Mouse (Mus musculus) heart, postnatal 36 days (tissue): Measurements from ENCODE around the gene Ube2q2. TPM values are rescaled to one million over a fixed set of nuclear protein-coding genes. Genes with fewer than 3 reads are reported as not detected.
"Not testable (repeated sequence)": the region's sequence is repeated elsewhere in the genome, so short reads cannot be mapped to it uniquely, and the experiment has no call there.

Experiments used
- DNase-seq, 2 experiments: peaks; one replicate each; pipeline ENCODE4 v3.0.0; 2021 to 2022
- intact Hi-C: fragments of 180-260 bp; cut with DNase I; formaldehyde crosslinking; loops from one replicate; pipeline ENCODE4 v1.15.1; 2025
- total RNA-seq, 2 experiments: library from RNA; stranded (reverse); gene quantifications; 2 replicates each; pipeline ENCODE4 v1.2.3; 2021

Ube2q2 gene
- total RNA-seq, 2 experiments from 2014 or later, result 27.3 to 30.6 TPM

DNA sequence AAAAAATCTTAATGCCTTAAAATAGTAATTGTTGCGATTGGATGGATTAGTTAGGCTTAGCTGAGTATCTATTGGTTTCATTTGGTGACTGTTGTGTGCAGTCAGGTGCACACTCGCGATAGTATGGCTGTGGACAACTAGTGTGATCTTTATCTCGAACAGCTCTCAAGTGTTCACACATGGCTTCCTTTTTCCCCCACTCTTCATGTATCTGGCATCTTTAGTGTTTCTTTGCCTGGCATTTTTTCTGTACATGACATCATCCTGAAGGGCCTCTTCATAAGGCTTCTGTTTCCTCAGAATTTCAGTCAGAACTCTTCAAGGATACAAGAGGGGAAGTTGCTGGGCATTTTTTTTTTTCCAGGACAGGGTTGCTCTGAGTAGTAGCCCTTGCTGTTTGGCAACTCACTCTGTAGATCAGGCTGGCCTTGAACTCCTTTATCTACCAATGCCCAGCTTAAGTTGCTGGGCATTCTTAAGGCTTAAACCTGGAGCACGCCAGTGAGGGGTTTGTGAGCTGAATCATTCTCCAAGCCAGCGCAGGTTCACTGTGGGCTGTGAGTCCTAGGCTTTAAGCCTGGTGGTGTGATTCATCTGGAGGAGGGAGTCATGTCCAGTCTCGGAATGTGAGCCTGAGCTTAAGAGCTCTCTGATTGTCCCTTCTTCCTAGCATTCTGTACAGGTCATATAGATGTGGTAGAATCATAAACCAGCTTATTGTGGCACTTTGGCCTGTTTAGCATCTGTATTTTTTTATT lies 22.2 kb downstream of the Ube2q2 start:
- DNase-seq, result no peak
- intact Hi-C loops, result no loop called here

- intact Hi-C loops, result no loop called here
- no peak for DNase-seq
Observed at GRCm38 (mm10) chr9:55172195-55172685, 23.6 kb downstream of the Ube2q2 start.

GRCm38 (mm10) chr9:55174235-55174634 lies 25.6 kb downstream of the Ube2q2 start:
- DNase-seq, result no peak
- intact Hi-C loops, result no loop called here

- intact Hi-C loops, result no loop called here
- no peak for DNase-seq
Observed at GRCm38 (mm10) chr9:55195876-55196275, 47.2 kb downstream of the Ube2q2 start.

GRCm38 (mm10) chr9:55198260-55198659 lies 49.6 kb downstream of the Ube2q2 start:
- intact Hi-C loops, result no loop called here
- no peak for DNase-seq

DNA sequence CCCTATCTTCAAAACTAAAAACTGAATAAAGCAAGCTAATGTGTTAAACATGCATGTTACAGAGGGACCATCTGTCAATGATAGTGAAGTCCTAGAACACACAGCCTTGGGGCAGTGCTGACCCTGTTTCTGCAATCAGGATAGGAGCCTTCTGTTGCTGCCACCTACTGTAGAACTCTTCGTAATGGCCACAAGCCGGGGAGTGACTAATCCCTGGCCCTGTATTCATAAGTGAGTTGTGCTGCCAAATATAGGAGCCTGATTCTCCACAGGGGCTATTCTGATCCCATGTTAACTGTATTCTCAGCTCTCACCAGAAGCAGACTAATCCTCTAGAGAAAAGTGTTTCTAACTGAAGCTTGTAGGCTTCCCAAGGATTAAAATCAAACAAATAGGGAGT lies 50.7 kb downstream of the Ube2q2 start:
- no peak for DNase-seq
- intact Hi-C loops, result no loop called here

- intact Hi-C loops, result loop anchor here (1.0 kb wide), 1 partner anchor 59 kb away; no protein-coding TSS in a partner anchor
- no peak for DNase-seq
Observed at GRCm38 (mm10) chr9:55208458-55208789, 59.8 kb downstream of the Ube2q2 start.

GRCm38 (mm10) chr9:55208790-55209481 lies 60.3 kb downstream of the Ube2q2 start, which contains the start of gene Fbxo22:
Fbxo22 (plus strand) TSS chr9:55208925.
- DNase-seq, result peak; percentile 84 to 86
- intact Hi-C loops, result loop anchor here (1.0 kb wide), 1 partner anchor 60 kb away; no protein-coding TSS in a partner anchor

GRCm38 (mm10) chr9:55211611-55212010 lies 63.0 kb downstream of the Ube2q2 start:
- DNase-seq, result no peak
- intact Hi-C loops, result no loop called here

DNA sequence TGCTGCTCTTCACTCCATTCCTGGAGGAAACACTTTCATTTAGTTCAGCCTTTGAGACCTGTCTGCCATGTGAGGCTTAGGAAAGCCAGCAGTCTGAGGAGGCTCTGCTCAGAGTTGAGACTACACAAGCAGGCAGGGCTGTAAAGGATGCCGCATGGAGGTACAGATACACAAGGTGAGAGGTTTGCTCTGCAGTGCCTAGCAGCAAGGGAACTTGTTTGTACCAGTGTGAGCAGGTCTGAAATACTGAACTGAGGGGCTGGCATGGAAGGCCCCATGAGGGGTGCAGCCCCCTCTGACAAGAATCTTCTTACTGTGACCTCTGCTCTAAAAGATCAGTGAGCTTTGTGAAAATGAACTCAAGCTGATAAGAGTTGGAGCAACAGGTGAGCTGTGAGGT lies 64.7 kb downstream of the Ube2q2 start:
- no peak for DNase-seq
- intact Hi-C loops, result no loop called here

GRCm38 (mm10) chr9:55215056-55215455 lies 66.4 kb downstream of the Ube2q2 start:
- DNase-seq, result no peak
- intact Hi-C loops, result no loop called here

GRCm38 (mm10) chr9:55215648-55216047 lies 67.0 kb downstream of the Ube2q2 start:
- no peak for DNase-seq
- intact Hi-C loops, result no loop called here

DNA sequence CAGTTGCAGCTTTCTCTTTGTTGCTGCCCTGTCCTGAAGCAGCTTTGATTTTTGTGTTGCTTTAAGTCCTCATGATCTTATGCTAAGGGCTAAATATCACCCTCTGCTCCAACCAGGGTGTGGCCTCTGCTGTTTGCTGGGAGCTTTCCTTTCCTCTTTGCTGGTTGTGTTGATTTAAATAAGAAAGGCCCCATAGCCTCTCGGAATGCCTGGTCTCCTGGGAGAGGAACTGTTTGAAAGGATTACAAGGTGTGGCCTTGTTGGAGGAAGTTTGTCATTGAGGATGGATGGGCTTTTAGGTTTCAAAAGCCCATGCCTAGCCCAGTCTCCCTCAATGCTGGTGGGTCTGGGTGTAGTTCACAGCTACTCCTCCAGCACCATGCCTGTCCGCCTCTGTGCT lies 67.4 kb downstream of the Ube2q2 start:
- no peak for DNase-seq
- intact Hi-C loops, result no loop called here

DNA sequence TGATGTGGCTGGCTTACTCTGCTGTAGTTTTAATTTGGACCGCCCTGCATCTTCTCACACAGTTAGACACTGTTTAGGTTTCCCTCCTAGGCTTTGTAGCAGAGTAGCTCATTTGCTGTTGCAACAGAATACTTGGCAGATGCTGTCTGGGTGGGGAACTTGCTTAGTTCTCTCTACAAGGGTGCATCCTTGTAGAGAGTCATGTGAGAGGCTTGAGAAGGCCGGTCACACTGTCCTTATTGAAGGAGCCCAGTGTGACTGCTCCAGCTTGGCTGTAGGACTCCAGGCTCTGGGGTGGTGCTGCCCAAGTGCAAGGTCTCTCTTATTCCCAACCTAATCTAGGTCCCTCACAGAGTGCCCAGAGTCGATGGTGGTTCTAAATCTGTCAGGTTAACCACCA lies 68.7 kb downstream of the Ube2q2 start:
- intact Hi-C loops, result no loop called here
- DNase-seq, result no peak

DNA sequence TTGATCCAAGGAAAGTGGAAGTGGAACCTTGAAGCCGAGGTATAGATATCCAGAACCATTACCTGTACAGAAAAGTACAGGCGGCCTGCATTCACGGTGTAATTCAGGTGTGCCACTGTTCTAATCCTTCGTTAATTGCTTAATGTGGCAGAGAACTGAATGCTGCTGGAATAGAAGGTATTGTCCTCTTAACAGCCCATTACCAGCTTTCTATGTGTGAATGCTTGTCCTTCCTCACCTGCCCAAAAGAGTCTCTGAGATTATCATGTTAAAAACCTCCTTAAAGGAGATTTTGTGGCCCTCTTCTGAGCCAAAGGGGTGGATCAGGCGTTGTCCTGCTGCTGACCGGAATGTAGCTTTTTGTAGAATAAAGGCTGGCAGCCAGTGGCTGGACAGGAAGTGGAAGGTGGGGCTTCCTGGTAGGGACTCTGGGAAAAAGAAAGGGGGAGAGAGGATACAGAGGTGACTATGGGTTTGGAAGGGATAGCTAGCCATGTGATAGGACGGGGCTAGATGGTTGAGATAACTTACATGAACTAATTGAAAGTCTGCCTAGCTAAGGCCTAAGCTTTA lies 76.6 kb downstream of the Ube2q2 start:
- DNase-seq, result no peak
- intact Hi-C loops, result no loop called here

DNA sequence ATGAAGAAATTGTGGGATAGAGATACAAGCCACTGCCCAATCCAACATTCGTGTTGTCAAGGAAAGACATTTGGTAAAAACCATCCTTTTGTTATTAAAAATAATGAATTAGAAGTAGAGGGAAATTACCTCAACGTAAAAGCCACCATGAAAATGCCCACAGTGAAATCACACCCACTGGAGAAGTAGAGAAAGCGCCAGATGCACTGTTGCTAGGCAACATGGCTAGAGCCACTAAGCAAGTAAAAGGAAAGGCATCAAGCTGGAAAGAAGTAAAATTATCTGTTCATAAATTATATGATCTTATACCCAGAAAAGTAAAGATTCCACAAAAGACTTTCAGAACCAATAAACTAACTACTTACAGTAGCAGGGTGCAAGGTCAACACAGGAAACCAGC lies 77.6 kb downstream of the Ube2q2 start:
- no peak for DNase-seq
- intact Hi-C loops, result no loop called here

- no peak for DNase-seq
- intact Hi-C loops, result no loop called here
Observed at GRCm38 (mm10) chr9:55228149-55228548, 79.5 kb downstream of the Ube2q2 start.

- no peak for DNase-seq
- intact Hi-C loops, result no loop called here
Observed at GRCm38 (mm10) chr9:55229010-55229409, 80.4 kb downstream of the Ube2q2 start.

DNA sequence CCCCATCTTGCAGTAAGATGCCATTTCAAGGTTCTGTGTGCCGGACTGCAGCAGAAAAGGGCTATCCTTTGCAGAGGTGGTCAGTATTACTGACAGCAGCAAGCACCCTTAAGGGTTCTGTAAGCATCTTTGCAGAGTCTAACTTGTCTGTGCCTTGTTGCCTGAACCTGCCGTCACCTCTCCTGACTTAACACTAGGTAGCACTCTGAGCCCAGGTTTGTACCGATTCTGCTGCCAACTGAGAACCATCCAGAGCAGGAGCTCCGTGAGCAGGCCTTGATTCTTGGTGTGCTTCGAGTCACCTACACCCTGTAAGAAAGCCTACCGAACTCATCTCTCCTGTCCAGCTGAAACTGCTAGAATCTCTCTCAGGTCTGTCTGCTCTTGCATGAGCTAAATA lies 82.9 kb downstream of the Ube2q2 start:
- DNase-seq, result no peak
- intact Hi-C loops, result no loop called here

DNA sequence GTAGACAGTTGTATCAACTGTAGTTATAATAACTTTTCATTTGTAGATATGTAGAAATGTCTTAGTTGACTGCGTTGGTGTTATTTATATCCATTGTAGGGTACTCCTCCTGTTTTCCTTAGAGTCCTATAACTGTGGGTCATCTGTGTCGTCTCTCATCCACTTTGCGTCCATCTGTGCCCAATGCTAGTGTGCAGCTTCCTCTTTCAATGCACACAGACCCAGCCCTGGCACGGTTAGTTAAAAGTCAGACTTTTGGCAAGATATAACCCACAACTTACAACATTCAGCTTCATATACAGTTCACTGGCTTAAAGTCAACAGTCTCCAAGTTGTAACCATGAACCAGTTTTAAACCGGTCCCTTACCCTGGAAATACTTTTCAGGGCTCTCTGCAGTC lies 83.5 kb downstream of the Ube2q2 start:
- DNase-seq, result no peak
- intact Hi-C loops, result no loop called here

- DNase-seq, result no peak
- intact Hi-C loops, result no loop called here
Observed at GRCm38 (mm10) chr9:55232586-55232985, 83.9 kb downstream of the Ube2q2 start.

DNA sequence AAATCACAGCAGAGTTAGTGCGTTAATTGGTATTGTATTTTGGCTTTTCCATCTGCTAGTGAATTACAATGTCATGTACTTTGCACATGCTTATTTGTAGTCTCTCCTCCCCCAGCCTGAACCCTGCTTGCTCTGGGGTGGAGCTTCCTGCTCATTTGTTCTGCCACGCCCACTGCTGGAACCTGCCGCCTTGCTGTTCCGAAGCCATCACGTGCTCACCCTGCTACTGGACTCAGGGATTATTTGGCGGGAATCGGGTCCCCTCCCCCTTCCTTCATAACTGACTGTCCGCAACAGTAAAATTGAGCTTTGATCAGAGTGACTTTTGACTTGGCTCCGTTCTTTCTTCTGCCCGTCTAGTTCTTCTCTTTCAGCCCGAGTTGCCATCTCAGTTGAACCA lies 84.4 kb downstream of the Ube2q2 start:
- intact Hi-C loops, DNase-seq: not testable (repeated sequence)
